Mouse (Mus musculus): Measurements from ENCODE around the gene Sh3bp2. TPM values are rescaled to one million over a fixed set of nuclear protein-coding genes. Genes with fewer than 3 reads are reported as not detected.
A peak's percentile ranks its signal among the peaks of the same experiment; 100 is the strongest.

Sh3bp2 gene
- polyA plus RNA-seq, 1 experiment from 2014 or later = 4.5 TPM

DNA sequence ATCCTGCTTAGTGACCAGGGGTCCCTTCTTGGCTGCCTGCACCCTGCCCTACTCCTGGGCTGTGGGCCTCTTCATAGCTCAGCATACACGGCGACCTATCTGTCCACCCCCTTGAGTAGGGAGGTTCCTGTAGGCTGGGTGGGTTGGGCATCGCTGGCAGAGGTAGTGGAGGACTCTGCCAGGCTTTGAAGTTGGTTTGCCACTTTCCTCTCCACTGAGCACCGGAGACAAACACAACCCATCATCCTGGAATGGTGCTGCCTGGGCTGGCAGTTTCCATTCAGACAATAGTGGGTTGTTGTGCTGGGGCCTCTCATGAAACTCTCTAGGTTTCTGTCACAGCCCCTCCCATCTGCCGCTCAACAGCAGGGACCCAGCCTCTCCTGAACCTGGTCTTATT, 4.5 kb downstream of the Sh3bp2 start:
- H3K4me1 ChIP-seq (replicated peaks) = peaks cover 9% of the 10 kb centered on the region; the same call in 1 of the 2 replicates

DNA sequence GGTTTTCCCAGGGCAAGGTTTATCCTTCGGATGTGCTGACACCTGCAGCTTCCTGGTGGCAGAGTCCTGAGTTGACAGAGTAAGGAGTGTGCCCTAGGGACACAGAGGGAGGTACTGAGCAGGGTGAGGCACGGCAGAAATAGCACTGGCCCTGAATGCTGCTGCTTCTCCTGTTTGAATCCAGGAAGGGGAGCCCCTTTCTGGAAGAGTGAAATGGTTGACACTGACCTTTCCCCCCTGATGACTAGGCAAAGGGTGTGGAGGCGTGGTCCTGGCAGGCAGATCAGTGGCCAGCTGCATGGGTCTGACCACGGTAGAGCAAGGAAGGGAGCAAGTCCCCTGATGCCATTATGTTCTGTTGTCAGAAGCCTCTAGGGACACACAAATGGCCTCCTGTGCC, 5.0 kb downstream of the Sh3bp2 start:
- peak overlapping the region; percentile 18; the same call in 1 of the 2 replicates for H3K27ac ChIP-seq
- H3K27me3 ChIP-seq (replicated peaks) = no peaks in the 10 kb centered on the region
- H3K4me1 ChIP-seq (replicated peaks) = peaks cover 9% of the 10 kb centered on the region; the same call in 1 of the 2 replicates
- H3K9ac ChIP-seq = no peak overlapping the region
- no peaks in the 10 kb centered on the region for H3K9me3 ChIP-seq
- no peak overlapping the region for H3K4me2 ChIP-seq (replicated peaks)
- H3K36me3 ChIP-seq = no peaks in the 10 kb centered on the region
- ATAC-seq = peak; percentile 59
- no peak overlapping the region for H3K4me3 ChIP-seq (replicated peaks)
- 35% methylated on average over 4 of the region's 4 CpGs for WGBS

More for the DNA sequence above, 4.5 kb downstream of the Sh3bp2 start:
- no peak overlapping the region for H3K4me3 ChIP-seq (replicated peaks)
- no peak for ATAC-seq
- H3K36me3 ChIP-seq = no peaks in the 10 kb centered on the region
- H3K9ac ChIP-seq = no peak overlapping the region
- no peaks in the 10 kb centered on the region for H3K27me3 ChIP-seq (replicated peaks)
- no peak overlapping the region for H3K4me2 ChIP-seq (replicated peaks)
- 67% methylated on average over 5 of the region's 5 CpGs for WGBS
- no peak overlapping the region for H3K27ac ChIP-seq
- no peaks in the 10 kb centered on the region for H3K9me3 ChIP-seq

DNA sequence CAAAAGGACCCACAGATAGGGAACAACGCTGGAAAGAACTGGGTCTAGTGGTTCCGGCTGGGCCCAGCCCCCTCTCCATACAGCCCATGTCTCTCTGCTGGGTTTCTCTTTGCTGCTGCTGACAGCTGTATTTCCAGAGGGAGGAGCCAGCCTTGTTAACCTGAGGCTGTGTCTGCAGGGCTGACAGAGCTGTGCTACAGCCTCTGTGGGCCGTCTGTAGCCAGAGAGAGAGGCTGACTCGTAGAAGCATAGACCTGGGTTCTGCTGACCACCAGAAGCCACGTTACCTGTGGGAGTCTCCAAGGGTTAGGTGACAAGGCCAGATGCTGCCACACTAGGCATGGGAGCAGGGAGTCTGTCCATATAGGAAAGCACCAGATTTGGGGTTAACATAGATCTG, 7.4 kb downstream of the Sh3bp2 start:
- Histone ChIP-seq H3K27ac (no peak overlapping the region), H3K9ac (no peak overlapping the region), H3K4me3 (replicated peaks) (no peak overlapping the region), H3K27me3 (replicated peaks) (no peaks in the 10 kb centered on the region), H3K9me3 (no peaks in the 10 kb centered on the region), H3K4me1 (replicated peaks) (0 out of 2 replicates have a peak, but pooled peaks cover 4% of the 10 kb centered on the region), H3K4me2 (replicated peaks) (no peak overlapping the region), H3K36me3 (no peaks in the 10 kb centered on the region)
- ATAC-seq = no peak
- 76% methylated on average over 5 of the region's 5 CpGs for WGBS

DNA sequence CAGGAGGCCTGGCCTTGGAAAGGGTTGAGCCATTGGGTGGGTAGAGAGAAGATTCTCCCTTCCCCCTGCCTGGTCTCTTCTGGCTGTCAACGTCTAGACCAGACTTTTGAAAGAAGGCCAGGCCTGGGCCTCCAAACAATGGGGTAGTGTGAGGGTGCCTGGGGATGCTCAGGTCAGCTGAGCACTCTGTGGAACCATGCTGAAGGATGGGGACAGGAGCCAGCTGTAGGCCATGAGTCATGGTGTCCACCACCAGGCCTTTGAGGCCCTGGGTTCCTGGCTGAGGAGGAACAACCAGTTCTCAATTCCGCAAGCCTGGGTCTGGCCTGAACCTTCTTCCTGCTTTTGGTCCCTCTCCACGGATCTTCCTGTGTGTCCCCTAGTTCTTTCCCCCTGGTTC, 8.2 kb downstream of the Sh3bp2 start:
- Histone ChIP-seq H3K4me3 (replicated peaks) (no peak overlapping the region), H3K27ac (no peak overlapping the region), H3K27me3 (replicated peaks) (no peaks in the 10 kb centered on the region), H3K4me2 (replicated peaks) (no peak overlapping the region), H3K9ac (no peak overlapping the region), H3K9me3 (no peaks in the 10 kb centered on the region), H3K36me3 (no peaks in the 10 kb centered on the region), H3K4me1 (replicated peaks) (0 out of 2 replicates have a peak, but pooled peaks cover 6% of the 10 kb centered on the region)
- 74% methylated on average over 3 of the region's 3 CpGs for WGBS
- ATAC-seq = no peak

DNA sequence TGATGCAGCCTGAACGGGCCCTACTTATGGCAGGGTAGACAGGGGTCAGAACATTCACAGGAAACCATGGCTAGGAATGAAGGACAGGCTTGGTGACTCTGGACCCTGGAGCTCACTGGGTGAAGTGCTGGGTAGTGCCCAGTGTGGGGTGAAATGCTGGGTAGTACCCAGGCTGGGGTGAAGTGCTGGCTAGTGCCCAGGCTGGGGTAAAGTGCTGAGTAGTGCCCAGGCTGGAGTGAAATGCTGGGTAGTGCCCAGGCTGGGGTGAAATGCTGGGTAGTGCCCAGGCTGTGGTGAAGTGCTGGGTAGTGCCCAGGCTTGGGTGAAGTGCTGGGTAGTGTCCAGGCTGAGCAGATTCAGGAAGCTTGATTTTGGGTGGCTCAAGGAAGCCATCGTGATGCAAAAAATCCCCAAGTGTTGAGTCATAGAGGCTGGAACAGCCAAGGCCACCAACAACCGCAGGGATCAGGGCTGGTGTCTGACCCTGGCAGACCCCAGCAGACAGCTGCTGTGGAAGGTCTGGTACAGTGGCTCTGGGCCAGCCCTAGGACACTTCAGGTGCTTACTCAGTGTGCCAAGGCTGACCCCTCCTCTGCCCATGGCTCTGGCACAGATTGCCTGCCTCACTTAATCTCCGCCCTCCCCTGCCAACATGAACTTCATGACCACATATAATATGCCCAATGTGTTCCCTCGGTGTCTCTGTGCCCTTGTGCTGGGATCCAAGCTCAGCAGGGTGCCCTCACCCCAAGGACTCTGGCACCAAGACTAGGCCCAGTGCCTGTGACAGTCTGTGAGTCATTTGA, 9.3 kb downstream of the Sh3bp2 start:
- Histone ChIP-seq H3K27ac (no peak overlapping the region), H3K4me1 (replicated peaks) (0 out of 2 replicates have a peak, but pooled peaks cover 6% of the 10 kb centered on the region), H3K27me3 (replicated peaks) (no peaks in the 10 kb centered on the region), H3K4me3 (replicated peaks) (no peak overlapping the region), H3K4me2 (replicated peaks) (no peak overlapping the region), H3K36me3 (no peaks in the 10 kb centered on the region), H3K9ac (no peak overlapping the region), H3K9me3 (no peaks in the 10 kb centered on the region)
- WGBS = 79% methylated on average over 5 of the region's 5 CpGs
- ATAC-seq = no peak

DNA sequence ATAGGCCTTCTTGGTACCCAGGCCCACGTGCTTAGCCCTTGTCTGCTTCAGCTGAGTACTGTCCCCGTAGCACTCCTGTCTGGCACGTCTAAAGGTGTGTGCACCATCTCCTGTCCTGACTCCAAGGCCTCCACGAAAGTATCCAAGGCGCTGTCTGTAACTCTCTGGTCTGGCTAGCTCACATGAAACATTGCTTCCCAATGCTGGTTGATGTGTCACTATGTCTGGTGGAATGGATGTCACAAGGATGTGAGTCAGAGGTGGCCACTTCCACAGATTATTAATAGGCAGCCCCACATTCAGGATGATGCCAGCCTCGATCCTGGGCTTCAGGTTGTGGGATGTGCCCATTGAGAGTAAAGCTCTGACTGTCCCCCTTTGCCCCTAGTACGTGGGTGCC, 10.2 kb downstream of the Sh3bp2 start:
- Histone ChIP-seq H3K27ac (no peak overlapping the region), H3K9me3 (no peaks in the 10 kb centered on the region), H3K4me3 (replicated peaks) (no peak overlapping the region), H3K9ac (no peak overlapping the region), H3K4me2 (replicated peaks) (no peak overlapping the region), H3K4me1 (replicated peaks) (0 out of 2 replicates have a peak, but pooled peaks cover 3% of the 10 kb centered on the region), H3K27me3 (replicated peaks) (no peaks in the 10 kb centered on the region), H3K36me3 (no peaks in the 10 kb centered on the region)
- no peak for ATAC-seq
- WGBS = 80% methylated on average over 7 of the region's 7 CpGs

DNA sequence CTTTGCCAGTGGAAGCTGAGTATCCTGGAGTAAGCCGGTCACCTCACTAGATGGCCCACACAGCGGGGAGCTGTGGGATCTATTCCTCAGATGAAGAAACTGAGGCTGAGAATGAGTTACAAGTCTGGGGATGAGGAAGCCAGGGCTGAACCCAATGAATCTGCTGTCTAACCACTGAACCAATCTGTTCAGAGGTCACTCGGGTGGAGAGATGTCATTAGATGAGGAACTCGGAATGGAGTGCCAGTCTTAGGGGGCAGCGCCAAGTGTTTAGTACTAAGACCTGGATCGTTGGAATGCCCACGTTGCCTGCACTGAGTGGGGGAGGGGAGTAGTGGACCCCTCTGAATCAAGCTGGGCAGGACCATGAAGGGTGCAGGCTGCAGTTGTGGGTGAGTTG, 12.4 kb downstream of the Sh3bp2 start:
- Histone ChIP-seq H3K9me3 (no peaks in the 10 kb centered on the region), H3K4me2 (replicated peaks) (no peak overlapping the region), H3K27ac (no peak overlapping the region), H3K4me1 (replicated peaks) (0 out of 2 replicates have a peak, but pooled peaks cover 3% of the 10 kb centered on the region), H3K36me3 (no peaks in the 10 kb centered on the region), H3K9ac (no peak overlapping the region), H3K4me3 (replicated peaks) (no peak overlapping the region), H3K27me3 (replicated peaks) (no peaks in the 10 kb centered on the region)
- WGBS = 73% methylated on average over 7 of the region's 7 CpGs
- ATAC-seq = no peak

DNA sequence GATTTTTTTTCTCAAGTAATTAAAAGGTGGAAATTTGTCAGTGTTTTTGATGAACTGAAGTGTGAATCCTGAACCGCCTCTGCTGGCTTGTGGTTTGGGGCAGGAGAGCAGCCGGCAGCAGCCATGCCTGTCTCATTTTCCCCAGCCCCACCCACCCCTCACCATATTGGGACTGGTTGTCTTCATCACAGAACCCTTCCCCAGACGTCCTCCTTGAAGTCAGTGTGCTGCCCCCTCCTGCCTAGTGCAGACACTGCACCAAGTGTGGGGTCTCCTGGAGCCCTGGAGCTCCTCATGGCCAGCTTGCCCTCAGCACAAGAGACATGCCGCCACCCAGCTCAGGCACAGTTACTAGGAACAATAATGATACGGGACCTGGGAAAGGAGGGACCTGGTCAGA, 12.9 kb downstream of the Sh3bp2 start:
- Histone ChIP-seq H3K9me3 (no peaks in the 10 kb centered on the region), H3K27me3 (replicated peaks) (no peaks in the 10 kb centered on the region), H3K27ac (no peak overlapping the region), H3K4me2 (replicated peaks) (no peak overlapping the region), H3K4me3 (replicated peaks) (no peak overlapping the region), H3K36me3 (no peaks in the 10 kb centered on the region), H3K9ac (no peak overlapping the region), H3K4me1 (replicated peaks) (0 out of 2 replicates have a peak, but pooled peaks cover 3% of the 10 kb centered on the region)
- 26% methylated on average over 5 of the region's 5 CpGs for WGBS
- ATAC-seq = no peak

DNA sequence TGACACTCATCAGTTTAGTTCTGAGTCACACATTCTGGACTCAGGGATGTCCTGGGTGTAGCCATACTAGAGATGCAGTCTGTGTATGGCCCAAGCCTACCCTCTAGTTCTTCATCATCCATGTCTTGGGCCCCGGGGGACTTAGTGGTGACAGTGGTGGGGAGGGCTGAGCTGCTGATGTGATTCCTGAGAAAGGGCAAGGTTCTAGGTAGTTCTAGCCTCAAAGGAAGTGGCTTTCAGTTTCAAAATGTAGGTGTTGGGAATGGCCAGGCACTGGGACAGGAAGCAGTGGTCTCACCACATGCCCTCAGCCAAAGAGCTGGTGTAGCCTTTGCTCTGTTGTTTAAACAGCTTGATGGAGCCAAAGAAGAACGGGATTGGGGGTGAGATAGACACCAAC, 13.5 kb downstream of the Sh3bp2 start:
- Histone ChIP-seq H3K4me2 (replicated peaks) (no peak overlapping the region), H3K36me3 (no peaks in the 10 kb centered on the region), H3K4me3 (replicated peaks) (no peak overlapping the region), H3K4me1 (replicated peaks) (0 out of 2 replicates have a peak, but pooled peaks cover 3% of the 10 kb centered on the region), H3K9ac (no peak overlapping the region), H3K27me3 (replicated peaks) (no peaks in the 10 kb centered on the region), H3K27ac (no peak overlapping the region), H3K9me3 (no peaks in the 10 kb centered on the region)
- WGBS = 79% methylated on average over 2 of the region's 2 CpGs
- ATAC-seq = no peak

DNA sequence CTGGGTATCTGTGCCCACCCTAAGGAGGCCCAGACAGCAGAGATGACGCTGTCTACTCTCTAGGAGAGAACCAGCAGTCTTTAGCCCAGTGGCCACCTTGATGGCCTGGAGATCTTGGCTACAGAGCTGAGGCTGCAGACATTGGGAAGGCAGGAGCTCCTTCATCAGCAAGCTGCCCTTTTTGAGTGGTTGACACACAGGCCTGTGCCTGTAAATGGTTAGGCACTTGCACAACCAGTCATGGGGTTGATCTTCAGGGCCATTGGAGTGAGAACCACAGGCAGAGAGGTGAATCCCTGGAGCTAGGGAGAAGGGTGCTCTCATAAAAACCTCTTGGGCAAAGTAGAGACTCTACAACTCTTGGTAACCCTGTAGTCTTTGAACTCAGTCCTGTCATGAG, 16.5 kb downstream of the Sh3bp2 start:
- Histone ChIP-seq H3K9ac (no peak overlapping the region), H3K4me2 (replicated peaks) (no peak overlapping the region), H3K4me1 (replicated peaks) (0 out of 2 replicates have a peak, but pooled peaks cover 3% of the 10 kb centered on the region), H3K27ac (no peak overlapping the region), H3K36me3 (no peaks in the 10 kb centered on the region), H3K27me3 (replicated peaks) (no peaks in the 10 kb centered on the region), H3K9me3 (no peaks in the 10 kb centered on the region), H3K4me3 (replicated peaks) (no peak overlapping the region)
- WGBS = 71% methylated on average over 1 of the region's 1 CpGs
- no peak for ATAC-seq

DNA sequence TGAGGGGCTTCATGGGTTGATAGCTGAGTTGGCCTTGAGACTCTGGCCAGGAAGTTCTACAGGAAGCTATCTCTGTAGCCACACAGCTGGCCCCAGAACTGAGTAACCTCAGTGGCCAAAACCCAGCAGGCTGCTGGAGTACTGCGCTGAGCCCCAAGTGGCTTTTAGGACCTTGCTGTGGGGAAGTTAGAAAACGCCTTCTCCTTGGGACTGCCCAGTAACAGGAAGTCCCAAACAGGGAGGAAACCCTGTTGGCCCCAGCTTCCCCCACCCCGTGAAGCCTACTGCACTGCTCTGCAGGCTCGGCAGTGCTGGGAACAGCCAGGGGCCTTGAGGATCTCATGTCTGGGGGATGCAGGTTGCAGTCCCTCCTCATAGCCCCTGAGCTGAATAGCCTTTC, 17.5 kb downstream of the Sh3bp2 start:
- ATAC-seq = no peak
- no peaks in the 10 kb centered on the region for H3K27me3 ChIP-seq (replicated peaks)
- 47% methylated on average over 4 of the region's 4 CpGs for WGBS
- no peak overlapping the region for H3K27ac ChIP-seq
- H3K36me3 ChIP-seq = no peaks in the 10 kb centered on the region
- H3K4me3 ChIP-seq (replicated peaks) = no peak overlapping the region
- no peak overlapping the region for H3K4me2 ChIP-seq (replicated peaks)
- H3K9ac ChIP-seq = no peak overlapping the region
- H3K9me3 ChIP-seq = no peaks in the 10 kb centered on the region
- 0 out of 2 replicates have a peak, but pooled peaks cover 2% of the 10 kb centered on the region for H3K4me1 ChIP-seq (replicated peaks)

DNA sequence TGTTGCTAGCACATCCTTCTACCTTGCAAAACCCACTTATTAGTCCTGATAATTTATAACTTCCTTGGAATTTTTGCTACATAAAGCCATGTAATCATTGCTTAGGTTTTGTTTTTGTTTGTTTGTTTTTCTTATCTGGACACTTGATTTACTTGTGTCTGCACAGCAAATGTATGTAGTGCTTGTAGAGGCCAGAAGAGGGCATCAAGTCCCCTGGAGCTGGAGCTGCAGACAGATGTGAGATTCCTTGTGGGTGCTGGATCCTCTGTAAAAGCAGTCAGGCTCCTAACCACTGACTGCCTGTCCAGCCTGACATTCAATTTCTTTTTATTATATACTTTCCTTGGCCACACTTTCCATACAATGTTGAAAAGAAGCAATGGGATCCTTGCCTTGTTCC, 21.8 kb downstream of the Sh3bp2 start:
- no peak for ATAC-seq
- no peak overlapping the region for H3K4me3 ChIP-seq (replicated peaks)

DNA sequence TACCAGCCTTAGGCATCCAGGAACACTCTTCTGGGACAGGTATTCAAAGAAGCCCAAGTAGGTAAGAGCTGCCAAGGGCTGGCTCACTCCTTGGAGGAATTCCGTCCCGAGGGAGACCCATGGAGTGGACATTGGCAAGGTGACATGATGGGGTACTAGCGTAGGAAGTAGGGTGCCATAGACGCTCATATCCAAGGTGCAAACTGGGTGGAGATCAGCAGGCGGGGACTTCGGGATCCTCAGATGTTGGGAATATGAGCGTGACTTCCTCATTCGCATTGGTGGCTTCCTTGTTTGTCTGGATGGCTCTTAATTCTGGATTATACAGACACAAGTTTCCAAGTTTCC, 23.5 kb downstream of the Sh3bp2 start:
- ATAC-seq = peak; percentile 52
- peak overlapping the region; percentile 97 for H3K9ac ChIP-seq
- no peak overlapping the region for H3K27ac ChIP-seq
- H3K9me3 ChIP-seq = no peaks in the 10 kb centered on the region
- peak overlapping the region; percentile 91 for H3K4me2 ChIP-seq (replicated peaks)
- 24% methylated on average over 8 of the region's 8 CpGs for WGBS
- peak overlapping the region; percentile 97 for H3K4me3 ChIP-seq (replicated peaks)
- peaks cover 5% of the 10 kb centered on the region; the same call in 1 of the 2 replicates for H3K36me3 ChIP-seq
- peaks cover 12% of the 10 kb centered on the region for H3K4me1 ChIP-seq (replicated peaks)
- no peaks in the 10 kb centered on the region for H3K27me3 ChIP-seq (replicated peaks)

More for the DNA sequence above, 21.8 kb downstream of the Sh3bp2 start:
- Histone ChIP-seq H3K4me1 (replicated peaks) (peaks cover 12% of the 10 kb centered on the region), H3K36me3 (peaks cover 5% of the 10 kb centered on the region; the same call in 1 of the 2 replicates), H3K27ac (no peak overlapping the region), H3K4me2 (replicated peaks) (no peak overlapping the region), H3K27me3 (replicated peaks) (no peaks in the 10 kb centered on the region), H3K9ac (no peak overlapping the region), H3K9me3 (no peaks in the 10 kb centered on the region)

Data from intestine, embryonic 15.5 days (tissue).